Mouse (Mus musculus) liver, embryonic 15.5 days (tissue): ENCODE data around the gene Plau. TPM values are rescaled to one million over a fixed set of nuclear protein-coding genes. Genes with fewer than 3 reads are reported as not detected.

Experiments used
- ATAC-seq: fragments of 200-750 bp; cut with Nextera tagmentation; 2 replicates; pipeline ENCODE4 v1.8.0; 2017; ENCODE audit warnings: moderate number of reproducible peaks, mild to moderate bottlenecking, moderate library complexity; ENCODE audit not compliant: insufficient read depth
- H3K27ac ChIP-seq: fragments of 300-500 bp; sonication (generic); replicated peaks from 2 replicates; pipeline ENCODE4 v1.5.1; 2015; ENCODE audit warnings: mild to moderate bottlenecking, inconsistent platforms
- H3K27me3 ChIP-seq: fragments of 300-500 bp; sonication (generic); 2 replicates; pipeline ENCODE4 v1.6.1; 2015; ENCODE audit warnings: mild to moderate bottlenecking, inconsistent platforms
- H3K36me3 ChIP-seq: fragments of 300-500 bp; sonication (generic); replicated peaks from 2 replicates; pipeline ENCODE4 v1.6.1; 2015; ENCODE audit warnings: moderate library complexity, mild to moderate bottlenecking, inconsistent platforms
- H3K4me1 ChIP-seq: fragments of 300-500 bp; sonication (generic); replicated peaks from 2 replicates; pipeline ENCODE4 v1.6.1; 2015; ENCODE audit warnings: inconsistent platforms
- H3K4me2 ChIP-seq: fragments of 300-500 bp; sonication (generic); 2 replicates; pipeline ENCODE4 v1.6.1; 2015; ENCODE audit warnings: moderate library complexity, mild to moderate bottlenecking, inconsistent platforms
- H3K4me3 ChIP-seq: fragments of 300-500 bp; sonication (generic); replicated peaks from 2 replicates; pipeline ENCODE4 v1.5.1; 2015; ENCODE audit warnings: mild to moderate bottlenecking, inconsistent platforms
- H3K9ac ChIP-seq: fragments of 300-500 bp; sonication (generic); 2 replicates; pipeline ENCODE4 v1.6.1; 2015; ENCODE audit warnings: moderate library complexity, mild to moderate bottlenecking, inconsistent platforms
- H3K9me3 ChIP-seq: fragments of 300-500 bp; sonication (generic); replicated peaks from 2 replicates; pipeline ENCODE4 v1.6.1; 2016; ENCODE audit warnings: inconsistent platforms
- WGBS: fragments of 180-500 bp; shearing (Covaris S2); methylation state at CpG from one replicate; pipeline ENCODE4 v1.1.7; 2015; ENCODE audit warnings: mixed read lengths; ENCODE audit not compliant: insufficient replicate concordance; 5-methylcytosine and 5-hydroxymethylcytosine counted together
- polyA plus RNA-seq: library from polyadenylated mRNA; unstranded; fragments of >200 nt; fragmentation: Nextera tagmentation; extraction: Ambion mirVana; gene quantifications from 2 replicates; pipeline ENCODE4 v1.2.1, GENCODE M21; 2015

Gene Plau
- polyA plus RNA-seq, 1 experiment from 2014 or later, result 0.76 TPM

- H3K27ac ChIP-seq, result peak overlapping the region; percentile 45; the same call in 1 of the 2 replicates
- no peaks in the 10 kb centered on the region for H3K9me3 ChIP-seq
- H3K9ac ChIP-seq, result peak overlapping the region; percentile 63
Observed at GRCm38 (mm10) chr14:20794589-20794988, 41.9 kb upstream of the Plau start.

GRCm38 (mm10) chr14:20795423-20796152 is 40.9 kb upstream of the Plau start:
- Histone ChIP-seq H3K4me2 (no peak overlapping the region), H3K4me3 (no peak overlapping the region), H3K4me1 (peaks cover 34% of the 10 kb centered on the region), H3K9ac (no peak overlapping the region), H3K9me3 (no peaks in the 10 kb centered on the region), H3K27me3 (peaks cover 7% of the 10 kb centered on the region; the same call in 1 of the 2 replicates), H3K27ac (no peak overlapping the region), H3K36me3 (0 out of 2 replicates have a peak, but pooled peaks cover 7% of the 10 kb centered on the region)
- 53% methylated on average over 8 of the region's 9 CpGs for WGBS
- ATAC-seq, result no peak

More at GRCm38 (mm10) chr14:20794589-20794988, 41.9 kb upstream of the Plau start:
- H3K4me3 ChIP-seq, result peak overlapping the region; percentile 77
- H3K27me3 ChIP-seq, result peaks cover 3% of the 10 kb centered on the region; the same call in 1 of the 2 replicates
- no peak for ATAC-seq
- WGBS, result 7% methylated on average over 9 of the region's 9 CpGs
- H3K4me1 ChIP-seq, result peaks cover 34% of the 10 kb centered on the region
- peak overlapping the region; percentile 98 for H3K4me2 ChIP-seq
- H3K36me3 ChIP-seq, result peaks cover 15% of the 10 kb centered on the region; the same call in 1 of the 2 replicates

- no peak overlapping the region for H3K27ac ChIP-seq
- H3K9me3 ChIP-seq, result no peaks in the 10 kb centered on the region
- ATAC-seq, result no peak
- H3K9ac ChIP-seq, result no peak overlapping the region
- H3K36me3 ChIP-seq, result 0 out of 2 replicates have a peak, but pooled peaks cover under 1% of the 10 kb centered on the region
- peaks cover 34% of the 10 kb centered on the region for H3K4me1 ChIP-seq
- H3K27me3 ChIP-seq, result peaks cover 7% of the 10 kb centered on the region; the same call in 1 of the 2 replicates
- H3K4me2 ChIP-seq, result no peak overlapping the region
- 75% methylated on average over 8 of the region's 8 CpGs for WGBS
- H3K4me3 ChIP-seq, result no peak overlapping the region
Observed at GRCm38 (mm10) chr14:20796170-20796569, 40.3 kb upstream of the Plau start.

- no peaks in the 10 kb centered on the region for H3K36me3 ChIP-seq
- H3K4me3 ChIP-seq, result no peak overlapping the region
- H3K9me3 ChIP-seq, result no peaks in the 10 kb centered on the region
- no peak overlapping the region for H3K27ac ChIP-seq
- peaks cover 34% of the 10 kb centered on the region for H3K4me1 ChIP-seq
- H3K27me3 ChIP-seq, result peaks cover 7% of the 10 kb centered on the region; the same call in 1 of the 2 replicates
- H3K9ac ChIP-seq, result no peak overlapping the region
- no peak for ATAC-seq
- no peak overlapping the region for H3K4me2 ChIP-seq
- WGBS, result 64% methylated on average over 8 of the region's 8 CpGs
Observed at GRCm38 (mm10) chr14:20796643-20797042, 39.8 kb upstream of the Plau start.

- Histone ChIP-seq H3K4me1 (peaks cover 25% of the 10 kb centered on the region), H3K27me3 (peaks cover 7% of the 10 kb centered on the region; the same call in 1 of the 2 replicates), H3K27ac (no peak overlapping the region), H3K4me2 (no peak overlapping the region), H3K36me3 (no peaks in the 10 kb centered on the region), H3K4me3 (no peak overlapping the region), H3K9ac (no peak overlapping the region), H3K9me3 (no peaks in the 10 kb centered on the region)
- 70% methylated on average over 6 of the region's 6 CpGs for WGBS
- no peak for ATAC-seq
Observed at GRCm38 (mm10) chr14:20798300-20798699, 38.2 kb upstream of the Plau start.

- no peak for ATAC-seq
- WGBS, result 3% methylated on average over 7 of the region's 7 CpGs
Observed at GRCm38 (mm10) chr14:20798761-20799160, 37.7 kb upstream of the Plau start.

GRCm38 (mm10) chr14:20802926-20803605 is 33.4 kb upstream of the Plau start:
- H3K36me3 ChIP-seq, result no peaks in the 10 kb centered on the region
- peaks cover 8% of the 10 kb centered on the region for H3K27me3 ChIP-seq
- ATAC-seq, result no peak
- no peak overlapping the region for H3K9ac ChIP-seq
- no peak overlapping the region for H3K4me3 ChIP-seq
- no peak overlapping the region for H3K27ac ChIP-seq
- H3K4me1 ChIP-seq, result peaks cover 6% of the 10 kb centered on the region
- WGBS, result 36% methylated on average over 2 of the region's 2 CpGs
- no peaks in the 10 kb centered on the region for H3K9me3 ChIP-seq
- no peak overlapping the region for H3K4me2 ChIP-seq

More at GRCm38 (mm10) chr14:20798761-20799160, 37.7 kb upstream of the Plau start:
- no peak overlapping the region for H3K9ac ChIP-seq
- no peak overlapping the region for H3K4me2 ChIP-seq
- H3K4me3 ChIP-seq, result no peak overlapping the region
- peaks cover 7% of the 10 kb centered on the region; the same call in 1 of the 2 replicates for H3K27me3 ChIP-seq
- no peaks in the 10 kb centered on the region for H3K36me3 ChIP-seq
- H3K27ac ChIP-seq, result no peak overlapping the region
- peaks cover 26% of the 10 kb centered on the region for H3K4me1 ChIP-seq
- H3K9me3 ChIP-seq, result no peaks in the 10 kb centered on the region

- H3K4me1 ChIP-seq, result peaks cover 4% of the 10 kb centered on the region
- H3K9ac ChIP-seq, result no peak overlapping the region
- no peaks in the 10 kb centered on the region for H3K36me3 ChIP-seq
- peaks cover 8% of the 10 kb centered on the region for H3K27me3 ChIP-seq
- H3K4me3 ChIP-seq, result no peak overlapping the region
- H3K27ac ChIP-seq, result no peak overlapping the region
- H3K4me2 ChIP-seq, result no peak overlapping the region
- 2% methylated on average over 7 of the region's 7 CpGs for WGBS
- no peaks in the 10 kb centered on the region for H3K9me3 ChIP-seq
- ATAC-seq, result no peak
Observed at GRCm38 (mm10) chr14:20803606-20803938, 32.9 kb upstream of the Plau start.

- Histone ChIP-seq H3K27ac (no peak overlapping the region), H3K36me3 (no peaks in the 10 kb centered on the region), H3K27me3 (peaks cover 8% of the 10 kb centered on the region), H3K4me2 (no peak overlapping the region), H3K9me3 (no peaks in the 10 kb centered on the region), H3K9ac (no peak overlapping the region), H3K4me3 (no peak overlapping the region), H3K4me1 (peaks cover 3% of the 10 kb centered on the region)
- no peak for ATAC-seq
- 44% methylated on average over 5 of the region's 5 CpGs for WGBS
Observed at GRCm38 (mm10) chr14:20804481-20804880, 32.0 kb upstream of the Plau start.

GRCm38 (mm10) chr14:20804964-20805672 is 31.3 kb upstream of the Plau start:
- H3K4me1 ChIP-seq, result peaks cover 3% of the 10 kb centered on the region
- no peaks in the 10 kb centered on the region for H3K36me3 ChIP-seq
- peaks cover 8% of the 10 kb centered on the region for H3K27me3 ChIP-seq
- H3K9me3 ChIP-seq, result no peaks in the 10 kb centered on the region
- H3K4me2 ChIP-seq, result no peak overlapping the region
- 53% methylated on average over 9 of the region's 9 CpGs for WGBS
- H3K4me3 ChIP-seq, result no peak overlapping the region
- ATAC-seq, result no peak
- H3K9ac ChIP-seq, result no peak overlapping the region
- no peak overlapping the region for H3K27ac ChIP-seq
